Mouse (Mus musculus) brain, embryonic 14.5 days (tissue): ENCODE results near the gene Pfkm. TPM values are rescaled to one million over a fixed set of nuclear protein-coding genes. Genes with fewer than 3 reads are reported as not detected.

Experiments used
- DNase-seq: peaks from one replicate; pipeline ENCODE4 v3.0.0-alpha.2; 2011; ENCODE audit warnings: low read depth
- CTCF ChIP-seq: fragments of 200-500 bp; IDR thresholded peaks from 2 replicates; pipeline ENCODE4 v1.5.1; 2012; ENCODE audit warnings: inconsistent platforms, mild to moderate bottlenecking, moderate library complexity, borderline replicate concordance; ENCODE audit not compliant: insufficient read depth, insufficient read length; ENCODE audit errors: extremely low read depth
- POLR2A ChIP-seq: fragments of 200-500 bp; IDR thresholded peaks from 2 replicates; pipeline ENCODE4 v1.6.1; 2012; ENCODE audit warnings: mild to moderate bottlenecking, inconsistent platforms, borderline replicate concordance; ENCODE audit not compliant: poor library complexity, insufficient read depth, insufficient read length, severe bottlenecking; ENCODE audit errors: extremely low read depth
- polyA plus RNA-seq: library from polyadenylated mRNA; depleted of rRNA; stranded (reverse); fragments of >200 nt; gene quantifications from 2 replicates; pipeline ENCODE4 v1.2.3, GENCODE M21; 2012

The Pfkm gene
- polyA plus RNA-seq, 1 experiment, result 96.7 TPM

- DNase-seq, result peak; percentile 26
- TF ChIP-seq CTCF (no peak), POLR2A (no peak)
These were observed 60.5 kb downstream of the Pfkm start for GRCm38 (mm10) chr15:98152916-98153315.

DNA sequence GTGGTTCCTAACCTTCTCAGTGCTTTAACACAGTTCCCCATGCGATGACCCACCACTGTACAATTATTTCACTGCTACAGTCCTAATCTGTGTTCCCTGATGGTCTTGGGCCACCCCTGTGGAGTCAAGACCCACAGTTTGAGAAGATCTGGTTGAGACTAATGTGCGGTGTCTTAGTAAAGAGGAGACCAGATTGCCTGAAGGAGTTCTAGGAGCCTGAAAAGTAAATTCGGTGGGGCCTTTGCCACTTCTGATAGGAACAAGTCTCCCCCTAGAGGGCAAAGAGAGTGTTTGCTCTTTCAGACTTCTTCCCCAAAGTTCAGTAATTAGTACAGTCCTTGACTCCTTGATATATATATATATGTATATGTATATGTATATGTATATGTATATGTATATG is 61.2 kb downstream of the Pfkm start:
- DNase-seq, result peak; percentile 74
- TF ChIP-seq CTCF (peak; percentile 64), POLR2A (no peak)

DNA sequence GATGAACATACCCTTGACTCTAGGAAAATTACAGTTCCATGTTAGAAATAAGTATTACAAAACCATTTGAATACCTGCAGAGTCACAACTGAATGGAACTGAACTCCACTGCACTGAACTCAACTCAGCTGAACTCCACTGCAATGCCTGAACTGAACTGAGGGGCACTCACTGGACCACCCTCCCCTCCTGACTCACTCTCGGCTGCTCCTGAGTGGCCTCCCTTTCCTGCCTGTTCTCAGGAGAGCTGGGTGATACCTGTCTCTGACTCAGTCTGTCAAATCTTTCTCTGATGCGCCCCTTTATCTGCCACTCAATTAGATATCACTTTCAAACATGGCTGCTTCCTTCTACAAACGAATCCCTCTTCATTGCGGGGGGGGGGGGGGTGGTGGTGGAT is 61.8 kb downstream of the Pfkm start:
- DNase-seq, result no peak
- TF ChIP-seq POLR2A (no peak), CTCF (no peak)

GRCm38 (mm10) chr15:98154631-98155030 is 62.2 kb downstream of the Pfkm start:
- no peak for TF ChIP-seq POLR2A
- TF ChIP-seq CTCF, result no peak
- no peak for DNase-seq

DNA sequence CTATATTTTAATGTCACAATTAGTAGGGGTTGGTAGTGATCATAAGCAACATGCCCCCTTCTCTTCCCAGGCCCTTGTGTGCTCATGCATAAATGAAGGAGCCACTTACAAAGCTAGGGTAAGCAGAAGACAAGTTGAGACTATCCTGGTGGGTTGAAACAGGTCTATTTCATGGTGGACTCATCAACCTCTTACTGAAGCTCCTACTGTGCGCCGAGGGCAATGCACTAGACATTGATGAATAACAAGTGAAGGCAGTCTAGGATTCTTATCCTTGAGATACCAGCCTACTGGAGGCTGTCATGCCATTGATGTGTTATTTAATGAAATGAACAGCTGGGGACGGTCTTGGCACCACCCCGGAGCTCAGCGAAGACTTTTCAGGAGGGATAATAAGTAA is 62.9 kb downstream of the Pfkm start:
- no peak for TF ChIP-seq POLR2A
- TF ChIP-seq CTCF, result no peak
- DNase-seq, result no peak

DNA sequence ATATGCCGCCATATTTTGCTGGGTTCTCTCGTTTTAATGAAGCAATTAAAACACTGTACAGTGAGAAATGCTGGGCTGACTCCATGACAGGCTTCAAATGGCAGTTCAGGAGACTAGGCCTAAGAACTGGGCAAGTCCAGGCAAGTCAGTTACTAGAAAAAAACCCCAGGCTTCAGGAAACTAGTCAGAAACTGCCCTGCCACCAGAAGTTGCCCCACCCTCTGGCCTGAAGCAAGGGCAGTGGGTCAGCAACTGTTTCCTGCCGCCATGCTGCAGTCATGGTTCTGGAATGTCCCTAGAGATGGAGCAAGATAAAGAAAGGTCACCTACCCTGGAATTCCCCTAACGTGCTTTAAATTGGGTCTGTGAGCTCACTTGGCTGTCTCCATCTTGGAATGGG is 63.6 kb downstream of the Pfkm start:
- TF ChIP-seq POLR2A, result no peak
- TF ChIP-seq CTCF, result no peak
- DNase-seq, result no peak

GRCm38 (mm10) chr15:98157253-98157652 is 64.9 kb downstream of the Pfkm start:
- DNase-seq, result no peak
- TF ChIP-seq POLR2A, result no peak
- TF ChIP-seq CTCF, result no peak

- TF ChIP-seq POLR2A (no peak), CTCF (no peak)
- no peak for DNase-seq
These were observed 68.8 kb downstream of the Pfkm start for GRCm38 (mm10) chr15:98161026-98161805.

GRCm38 (mm10) chr15:98162561-98162960 is 70.2 kb downstream of the Pfkm start:
- no peak for DNase-seq
- no peak for TF ChIP-seq CTCF
- no peak for TF ChIP-seq POLR2A

DNA sequence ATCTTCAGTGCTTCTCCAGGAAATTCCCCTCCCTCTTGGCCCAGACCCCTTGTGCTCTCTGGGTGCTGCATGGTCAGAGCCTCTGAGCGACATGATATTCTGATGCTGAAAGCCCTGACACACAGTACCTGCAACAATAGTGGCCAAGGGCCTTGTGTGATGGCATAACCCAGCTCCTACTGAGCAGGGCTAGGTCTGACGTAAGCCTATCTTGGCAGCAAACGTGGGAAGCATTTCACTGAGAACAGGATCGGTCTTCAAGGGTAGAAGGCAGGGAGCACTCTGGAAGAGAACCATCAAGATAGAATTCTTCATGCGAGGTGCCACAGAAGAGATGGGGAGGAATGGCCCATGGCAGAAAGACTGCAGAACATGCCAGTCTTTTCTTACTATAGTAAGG is 73.1 kb downstream of the Pfkm start, which contains the start of gene Asb8:
Asb8 (minus strand) TSS at position 101 of the 400 bp plus-strand sequence.
- no peak for DNase-seq
- TF ChIP-seq CTCF (no peak), POLR2A (no peak)

- DNase-seq, result peak; percentile 66
- no peak for TF ChIP-seq CTCF
- TF ChIP-seq POLR2A, result no peak
These were observed 74.7 kb downstream of the Pfkm start, which contains the start of gene Ccdc184 for GRCm38 (mm10) chr15:98166963-98167644. TSS of gene Ccdc184 (plus strand) at chr15:98167158.
